Mouse (Mus musculus) c-Kit-positive CD71-positive TER-119-negative erythroid progenitor cells, embryonic 14.5 days (primary cell): ENCODE measurements around the gene Gsc.
"Not testable (repeated sequence)": the region's sequence is repeated elsewhere in the genome, so short reads cannot be mapped to it uniquely, and the experiment has no call there.

Source experiments
- DNase-seq: peaks from one replicate; pipeline ENCODE4 v3.0.0-alpha.2; 2013; ENCODE audit warnings: low read depth

Gene Gsc

DNA sequence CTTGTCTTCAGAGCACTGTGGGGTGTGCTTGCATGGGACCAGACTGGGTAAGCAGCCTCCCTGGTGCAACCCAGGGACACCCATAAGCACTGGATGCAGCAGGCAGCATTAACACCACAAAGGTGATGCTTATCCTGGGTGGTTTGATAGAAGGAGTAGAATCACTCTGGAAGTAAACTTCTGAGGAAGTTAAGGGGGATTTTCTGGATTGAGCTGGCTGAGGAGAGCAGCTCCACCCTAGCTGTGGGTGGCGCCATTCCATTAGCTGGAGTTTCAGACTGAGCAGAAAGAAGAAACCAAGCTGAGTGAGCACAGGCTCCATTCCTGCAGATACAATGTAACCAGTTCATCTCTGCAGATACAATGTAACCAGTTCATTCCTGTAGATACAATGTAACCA is 20.1 kb downstream of the Gsc start:
- DNase-seq: no peak

DNA sequence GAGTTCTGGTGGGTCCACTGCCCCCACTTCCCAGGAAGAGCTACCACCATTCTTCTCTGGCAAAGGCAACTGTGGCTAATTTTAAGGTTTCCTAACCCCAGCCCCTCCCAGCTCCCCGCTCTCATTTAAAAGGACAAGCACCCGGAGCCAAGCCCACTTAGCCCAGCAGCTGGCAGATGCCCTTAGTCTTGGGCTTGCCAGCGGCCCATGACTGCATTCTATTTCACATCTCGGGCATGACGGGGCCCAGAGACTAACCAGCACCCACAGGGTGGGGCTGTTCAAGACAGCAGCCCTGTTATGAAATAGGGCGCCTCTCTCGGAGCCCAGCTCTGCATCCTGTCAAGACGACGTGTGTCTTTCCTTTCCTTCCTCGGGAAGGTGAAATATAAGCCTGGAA is 22.9 kb downstream of the Gsc start:
- no peak for DNase-seq

DNA sequence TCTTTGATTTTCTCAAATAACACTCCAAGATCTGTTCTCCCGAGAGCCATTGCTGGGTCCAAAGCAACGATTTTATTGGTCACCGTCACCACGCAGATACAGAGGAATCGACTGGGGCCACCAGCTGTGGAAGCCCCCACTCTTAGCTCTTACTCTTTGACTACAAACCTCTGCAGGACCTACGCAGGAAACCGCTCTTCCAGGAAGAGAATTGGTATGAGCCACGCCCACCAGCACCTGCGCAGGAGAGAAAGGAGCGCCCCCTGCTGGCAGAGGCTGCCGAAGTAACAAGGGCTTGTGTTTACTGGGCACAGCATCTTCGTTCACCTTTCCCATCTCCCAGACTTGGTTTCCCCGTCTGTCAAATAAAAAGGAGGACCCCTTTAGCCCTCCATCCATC is 25.0 kb downstream of the Gsc start:
- DNase-seq: no peak

DNA sequence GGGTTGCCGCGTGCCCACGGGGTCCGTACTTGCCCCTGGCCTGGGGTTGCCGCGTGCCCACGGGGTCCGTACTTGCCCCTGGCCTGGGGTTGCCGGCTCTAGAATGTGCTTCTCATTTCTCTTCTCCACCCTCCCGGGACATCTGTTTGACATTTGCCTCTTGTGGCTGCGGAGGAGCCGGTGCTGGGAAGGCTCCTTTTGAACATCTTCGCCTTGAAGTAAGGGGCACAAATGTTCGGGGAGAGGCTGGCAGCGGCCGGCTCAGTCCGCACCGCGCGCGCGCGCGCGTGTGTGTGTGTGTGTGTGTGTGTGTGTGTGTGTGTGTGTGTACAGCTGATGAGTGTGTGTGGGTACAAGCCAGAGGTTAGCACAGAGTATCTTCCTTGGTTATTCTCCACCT is 26.1 kb downstream of the Gsc start:
- not testable (repeated sequence) for DNase-seq

DNA sequence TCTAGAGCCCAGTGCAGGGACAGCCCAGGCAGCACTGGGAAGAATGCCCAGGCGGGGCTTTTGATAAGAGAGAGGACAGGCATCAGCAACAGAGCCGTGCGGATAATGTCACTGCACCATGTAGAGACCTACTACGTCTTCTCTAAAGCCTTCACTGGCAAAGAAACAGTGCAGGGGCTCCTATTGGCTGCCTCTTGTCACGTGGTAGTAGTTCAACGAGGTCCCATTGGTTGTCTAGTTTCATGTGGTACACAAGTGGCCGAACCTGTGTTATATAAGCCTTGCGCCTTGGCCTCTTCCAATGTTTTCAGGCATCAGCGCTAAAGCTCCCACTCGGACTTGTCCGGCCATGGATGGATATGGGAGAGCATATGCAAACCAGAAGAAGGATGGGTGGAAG is 29.4 kb downstream of the Gsc start:
- DNase-seq: no peak

DNA sequence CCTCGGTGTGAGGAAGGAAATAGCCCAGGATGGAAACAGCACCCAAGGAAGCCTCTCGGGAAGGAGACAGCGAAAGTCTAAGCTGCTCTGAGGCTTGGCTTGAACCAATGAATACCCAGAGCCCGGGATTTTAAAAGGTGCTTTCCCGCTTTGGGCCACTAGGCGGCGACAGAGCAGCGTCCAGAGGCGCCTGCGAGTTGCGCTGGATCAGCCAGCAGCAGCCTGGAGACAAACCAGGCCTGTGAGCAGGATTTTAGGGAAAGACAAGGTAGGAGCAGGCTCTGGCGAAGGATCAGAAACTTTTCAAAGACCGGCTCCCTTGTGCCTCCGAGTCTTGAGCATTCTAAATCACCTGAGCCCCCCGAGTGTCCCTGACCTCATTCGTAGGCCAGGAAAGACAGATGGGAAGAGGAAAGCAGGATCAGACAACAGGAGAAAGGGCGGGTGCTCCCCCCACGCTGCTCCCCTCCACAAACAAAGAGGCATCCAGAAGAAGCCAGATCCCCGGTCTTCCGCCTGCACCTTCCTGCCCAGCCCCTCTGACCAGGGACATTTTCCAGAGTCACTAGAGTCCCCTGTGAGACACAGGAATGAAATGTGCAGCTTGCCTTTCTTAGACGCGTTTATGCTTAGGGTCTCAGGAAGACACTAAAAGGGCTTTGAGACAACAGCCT is 32.9 kb downstream of the Gsc start:
- DNase-seq: peak; percentile 14

DNA sequence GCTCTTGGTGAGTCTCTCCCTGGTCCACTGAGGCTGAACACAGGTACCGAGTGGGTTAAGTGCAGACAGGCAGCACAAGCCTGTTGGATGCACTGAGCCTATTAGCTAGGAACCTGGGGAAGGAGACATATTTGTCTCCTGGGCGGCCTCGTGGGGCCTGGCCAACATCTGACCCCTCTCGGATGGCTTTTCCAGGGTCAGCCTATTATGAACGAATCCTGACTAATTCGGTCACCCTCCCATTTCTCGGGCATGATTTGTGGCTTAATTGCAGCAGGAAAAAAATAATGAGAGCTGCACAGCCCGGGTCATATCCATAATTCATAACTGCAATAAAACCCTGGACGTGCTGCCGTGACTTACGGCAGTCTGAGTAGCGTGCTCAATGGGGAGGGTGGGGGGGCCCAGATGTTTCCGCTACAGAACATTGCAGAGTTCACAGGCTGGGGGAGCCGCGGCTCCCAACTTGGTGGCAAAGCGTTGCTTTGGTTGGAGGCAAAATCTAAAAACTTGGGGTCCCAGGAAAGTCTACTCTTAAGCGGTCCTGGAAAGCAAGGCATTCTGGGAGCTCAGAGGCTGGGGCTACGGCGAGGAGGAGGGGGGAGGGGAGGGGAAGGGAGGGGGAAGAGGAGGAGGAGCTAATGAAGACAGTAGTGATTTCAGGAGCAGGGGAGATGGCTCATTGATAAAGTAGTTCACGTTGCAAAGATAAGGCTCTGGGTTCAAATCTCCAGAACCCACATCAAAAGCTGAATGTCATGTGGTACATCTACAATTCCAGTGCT is 39.0 kb downstream of the Gsc start:
- DNase-seq: no peak

DNA sequence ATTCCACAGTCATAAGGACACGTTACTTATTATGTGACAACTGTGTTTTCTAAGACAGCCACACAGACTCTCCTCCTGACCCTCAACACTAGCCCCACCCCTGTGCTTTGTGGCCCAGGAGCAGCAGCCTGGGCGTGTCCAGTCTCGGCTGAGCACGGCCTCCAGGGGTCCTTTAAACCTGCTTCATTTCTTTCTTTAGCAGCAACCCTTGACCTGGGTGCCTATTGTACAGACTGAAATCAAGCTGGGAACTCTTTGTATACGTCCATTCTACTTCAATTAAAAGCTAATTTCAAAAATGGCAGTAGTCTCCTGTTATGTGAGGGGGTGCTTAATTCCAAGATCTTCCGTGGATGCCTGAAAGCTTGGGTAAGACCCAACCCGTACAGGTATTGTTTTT is 39.9 kb downstream of the Gsc start:
- no peak for DNase-seq

DNA sequence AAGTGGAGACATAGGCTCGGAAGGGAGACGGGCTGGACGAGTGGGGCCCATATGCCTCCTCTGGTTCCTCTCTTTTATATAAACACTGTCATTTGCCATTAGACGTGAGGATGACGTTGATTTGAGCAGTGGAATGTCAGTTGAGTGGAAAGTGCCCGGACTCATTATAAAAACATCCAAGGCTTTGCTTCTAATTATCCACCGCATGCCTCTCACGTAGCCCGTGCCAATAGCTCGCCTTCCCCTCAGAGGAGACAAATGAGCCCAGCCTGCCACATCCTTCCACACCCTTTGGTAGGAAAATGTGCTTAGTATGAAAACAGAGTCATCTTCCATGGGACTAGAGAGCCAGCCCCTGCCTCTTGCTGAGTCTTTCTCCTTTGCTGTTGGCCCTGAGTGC is 41.8 kb downstream of the Gsc start:
- no peak for DNase-seq

DNA sequence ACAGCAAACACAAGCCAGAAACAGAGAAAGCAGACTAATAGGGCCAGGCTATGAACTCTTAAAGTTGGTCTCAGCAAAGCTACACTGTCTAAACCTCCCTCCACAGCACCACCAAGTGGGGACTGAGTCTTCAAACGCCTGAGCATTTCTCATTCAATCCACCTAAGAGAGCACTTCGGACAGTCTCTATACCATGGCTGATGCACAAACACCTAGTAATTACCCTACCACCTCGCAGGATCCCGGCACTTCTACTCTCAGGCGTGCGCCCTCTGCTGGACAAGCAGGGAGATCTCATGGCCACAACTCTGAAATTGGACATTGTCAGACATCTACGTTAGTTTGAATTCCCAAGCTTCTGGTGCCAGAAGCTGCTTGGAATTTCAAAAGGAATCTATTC is 46.2 kb downstream of the Gsc start:
- DNase-seq: peak; percentile 6

DNA sequence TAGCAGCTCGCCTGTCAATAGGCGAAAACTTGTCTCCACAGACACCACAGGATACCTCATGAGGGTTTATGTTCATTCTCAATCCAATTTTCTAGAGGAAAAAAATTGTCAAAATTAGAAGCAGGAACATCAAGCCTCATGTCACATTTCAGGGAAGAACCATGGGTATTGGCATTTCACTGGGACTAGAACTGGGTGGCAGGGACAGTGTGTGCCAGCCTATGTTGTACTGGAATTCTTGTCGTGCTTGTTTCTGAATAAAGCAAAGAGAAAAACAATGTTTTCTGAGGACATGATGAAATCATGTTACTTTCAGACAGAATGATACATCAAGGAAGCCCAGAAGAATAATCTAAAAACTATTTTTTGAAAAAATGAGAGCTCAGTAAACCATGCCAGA is 47.5 kb downstream of the Gsc start:
- no peak for DNase-seq

DNA sequence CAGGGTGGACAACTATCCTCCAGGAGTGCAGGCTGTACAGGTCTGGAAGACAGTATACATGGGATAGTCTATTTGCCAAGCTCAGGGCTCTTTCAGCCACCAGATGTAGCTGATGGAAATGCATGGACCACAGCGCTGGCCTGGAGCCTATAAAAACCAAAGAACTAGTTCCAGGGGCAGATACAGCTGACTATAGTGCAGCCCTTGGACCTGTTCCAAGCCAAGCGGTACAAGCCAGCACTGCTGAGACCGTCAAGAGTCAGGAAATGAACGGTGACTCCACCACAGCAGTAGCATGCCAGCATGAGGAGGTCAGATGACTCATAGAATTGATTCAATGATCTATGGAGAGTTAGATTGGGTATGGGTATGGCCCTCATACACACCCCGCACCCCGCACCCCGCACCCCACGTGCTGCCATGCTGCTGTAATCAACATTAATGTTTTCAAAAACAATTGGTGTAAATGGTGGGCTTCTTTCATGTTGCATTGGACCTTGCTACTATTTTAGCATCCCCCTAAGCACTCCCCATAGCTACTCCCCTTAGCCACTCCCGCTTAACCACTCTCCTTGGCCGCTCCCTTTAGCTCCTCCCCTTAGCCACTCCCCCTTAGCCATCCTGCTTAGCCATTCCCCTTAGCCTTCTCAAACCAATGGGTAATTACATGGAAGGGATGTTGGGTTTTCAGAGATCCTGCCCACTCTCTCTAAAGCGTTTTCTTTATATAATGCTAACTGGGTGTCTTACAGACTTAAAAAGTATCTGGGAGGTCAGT is 50.3 kb downstream of the Gsc start:
- DNase-seq: no peak
